Mouse (Mus musculus) limb, embryonic 12.5 days (tissue): ENCODE measurements around the gene Papolg. TPM values are rescaled to one million over a fixed set of nuclear protein-coding genes. Genes with fewer than 3 reads are reported as not detected.
A peak's percentile ranks its signal among the peaks of the same experiment; 100 is the strongest.
"Not testable (repeated sequence)": the region's sequence is repeated elsewhere in the genome, so short reads cannot be mapped to it uniquely, and the experiment has no call there.

Experiments used
- ATAC-seq: fragments of 200-750 bp; cut with Nextera tagmentation; 2 replicates; pipeline ENCODE4 v1.8.0; 2017; ENCODE audit warnings: low read depth, moderate TSS enrichment; ENCODE audit not compliant: insufficient number of reproducible peaks, insufficient read depth, low FRiP score, low TSS enrichment
- H3K27ac ChIP-seq: fragments of 300-500 bp; sonication (generic); 2 replicates; pipeline ENCODE4 v1.5.1; 2016; ENCODE audit warnings: mild to moderate bottlenecking, moderate library complexity
- H3K27me3 ChIP-seq: fragments of 300-500 bp; sonication (generic); 2 replicates; pipeline ENCODE4 v1.6.1; 2016; ENCODE audit warnings: mild to moderate bottlenecking, moderate library complexity
- H3K36me3 ChIP-seq: fragments of 300-500 bp; sonication (generic); 2 replicates; pipeline ENCODE4 v1.6.1; 2016; ENCODE audit warnings: mild to moderate bottlenecking, moderate library complexity
- H3K4me1 ChIP-seq: fragments of 300-500 bp; sonication (generic); replicated peaks from 2 replicates; pipeline ENCODE4 v1.6.1; 2016
- H3K4me2 ChIP-seq: fragments of 300-500 bp; sonication (generic); 2 replicates; pipeline ENCODE4 v1.6.1; 2016; ENCODE audit warnings: mild to moderate bottlenecking, moderate library complexity
- H3K4me3 ChIP-seq: fragments of 300-500 bp; sonication (generic); replicated peaks from 2 replicates; pipeline ENCODE4 v1.5.1; 2016; ENCODE audit warnings: mild to moderate bottlenecking
- H3K9ac ChIP-seq: fragments of 300-500 bp; sonication (generic); replicated peaks from 2 replicates; pipeline ENCODE4 v1.6.1; 2016; ENCODE audit warnings: mild to moderate bottlenecking, moderate library complexity
- H3K9me3 ChIP-seq: fragments of 300-500 bp; sonication (generic); 2 replicates; pipeline ENCODE4 v1.6.1; 2016; ENCODE audit warnings: mild to moderate bottlenecking, moderate library complexity
- WGBS: fragments of 180-500 bp; shearing (Covaris S2); methylation state at CpG from one replicate; pipeline ENCODE4 v1.1.7; 2016; 5-methylcytosine and 5-hydroxymethylcytosine counted together
- polyA plus RNA-seq: library from polyadenylated mRNA; unstranded; fragments of >200 nt; fragmentation: Nextera tagmentation; extraction: Ambion mirVana; gene quantifications from 2 replicates; pipeline ENCODE4 v1.2.1, GENCODE M21; 2016

Papolg gene
- polyA plus RNA-seq: 22.7 and 25.7 TPM in 2 replicates

GRCm38 (mm10) chr11:23895060-23895426 lies at the start of gene Papolg:
TSS of gene Papolg (minus strand) at chr11:23895253.
- Histone ChIP-seq H3K9ac (peak within 1 kb of the TSS; percentile 88), H3K9me3 (no peaks in the 10 kb centered on the region), H3K4me1 (peaks cover 3% of the 10 kb centered on the region; the same call in 1 of the 2 replicates), H3K36me3 (peaks cover 7% of the 10 kb centered on the region; the same call in 1 of the 2 replicates), H3K27ac (peak within 1 kb of the TSS; percentile 96), H3K27me3 (no peaks in the 10 kb centered on the region), H3K4me3 (peak within 1 kb of the TSS; percentile 97), H3K4me2 (peak within 1 kb of the TSS; percentile 70)
- peak; percentile 99 for ATAC-seq
- under 1% methylated on average over 21 of the region's 21 CpGs for WGBS

- H3K4me1 ChIP-seq, H3K9ac ChIP-seq, H3K27ac ChIP-seq, ATAC-seq, H3K27me3 ChIP-seq, H3K9me3 ChIP-seq, H3K36me3 ChIP-seq: not testable (repeated sequence)
- 24% methylated on average over 8 of the region's 8 CpGs for WGBS
- peak overlapping the region; percentile 42 for H3K4me2 ChIP-seq
- peak overlapping the region; percentile 12; the same call in 1 of the 2 replicates for H3K4me3 ChIP-seq
These were observed 33.1 kb upstream of the Papolg start for GRCm38 (mm10) chr11:23928146-23928545.

- Histone ChIP-seq H3K27me3 (no peaks in the 10 kb centered on the region), H3K27ac (no peak overlapping the region), H3K4me2 (peak overlapping the region; percentile 42), H3K9me3 (no peaks in the 10 kb centered on the region), H3K36me3 (no peaks in the 10 kb centered on the region), H3K4me1 (no peaks in the 10 kb centered on the region; the same call in 1 of the 2 replicates), H3K4me3 (peak overlapping the region; percentile 12; the same call in 1 of the 2 replicates), H3K9ac (no peak overlapping the region)
- whole genome bisulfite sequencing: 22% methylated on average over 8 of the region's 8 CpGs
- no peak for ATAC-seq
These were observed 32.6 kb upstream of the Papolg start for GRCm38 (mm10) chr11:23927643-23928042.

GRCm38 (mm10) chr11:23913824-23914223 lies 18.8 kb upstream of the Papolg start:
- ATAC-seq, H3K27ac ChIP-seq, H3K9me3 ChIP-seq, H3K27me3 ChIP-seq, H3K4me1 ChIP-seq, H3K4me3 ChIP-seq, H3K9ac ChIP-seq, H3K36me3 ChIP-seq, H3K4me2 ChIP-seq: not testable (repeated sequence)
- WGBS: 71% methylated on average over 2 of the region's 2 CpGs

- no peak overlapping the region for H3K4me3 ChIP-seq
- H3K27me3 ChIP-seq: no peaks in the 10 kb centered on the region
- no peaks in the 10 kb centered on the region for H3K4me1 ChIP-seq
- H3K9ac ChIP-seq: no peak overlapping the region
- no peaks in the 10 kb centered on the region for H3K9me3 ChIP-seq
- no peak overlapping the region for H3K27ac ChIP-seq
- H3K4me2 ChIP-seq: no peak overlapping the region
- 75% methylated on average over 1 of the region's 1 CpGs for WGBS
- no peak for ATAC-seq
- no peaks in the 10 kb centered on the region for H3K36me3 ChIP-seq
These were observed 8.9 kb upstream of the Papolg start for GRCm38 (mm10) chr11:23903909-23904308.

GRCm38 (mm10) chr11:23894141-23895059 lies 653 bp downstream of the Papolg start:
- H3K4me3 ChIP-seq: peak overlapping the region; percentile 97
- H3K4me1 ChIP-seq: peaks cover 3% of the 10 kb centered on the region; the same call in 1 of the 2 replicates
- H3K27me3 ChIP-seq: no peaks in the 10 kb centered on the region
- peak overlapping the region; percentile 96 for H3K27ac ChIP-seq
- H3K36me3 ChIP-seq: peaks cover 10% of the 10 kb centered on the region; the same call in 1 of the 2 replicates
- under 1% methylated on average over 48 of the region's 48 CpGs for WGBS
- no peaks in the 10 kb centered on the region for H3K9me3 ChIP-seq
- peak overlapping the region; percentile 88 for H3K9ac ChIP-seq
- peak overlapping the region; percentile 70 for H3K4me2 ChIP-seq
- peak; percentile 92 for ATAC-seq

GRCm38 (mm10) chr11:23893556-23893955 lies 1.5 kb downstream of the Papolg start:
- Histone ChIP-seq H3K9me3 (no peaks in the 10 kb centered on the region), H3K4me1 (peaks cover 3% of the 10 kb centered on the region; the same call in 1 of the 2 replicates), H3K27ac (no peak overlapping the region), H3K36me3 (peaks cover 18% of the 10 kb centered on the region; the same call in 1 of the 2 replicates), H3K4me3 (no peak overlapping the region), H3K27me3 (no peaks in the 10 kb centered on the region), H3K9ac (no peak overlapping the region), H3K4me2 (peak overlapping the region; percentile 23)
- no peak for ATAC-seq

- 78% methylated on average over 2 of the region's 2 CpGs for WGBS
- no peak for ATAC-seq
- no peaks in the 10 kb centered on the region for H3K4me1 ChIP-seq
- H3K27me3 ChIP-seq: no peaks in the 10 kb centered on the region
- H3K9ac ChIP-seq: no peak overlapping the region
- H3K4me2 ChIP-seq: no peak overlapping the region
- no peak overlapping the region for H3K27ac ChIP-seq
- H3K9me3 ChIP-seq: no peaks in the 10 kb centered on the region
- no peak overlapping the region for H3K4me3 ChIP-seq
- peaks cover 85% of the 10 kb centered on the region for H3K36me3 ChIP-seq
These were observed 30.7 kb downstream of the Papolg start for GRCm38 (mm10) chr11:23864326-23864725.

GRCm38 (mm10) chr11:23856723-23857112 lies 38.3 kb downstream of the Papolg start:
- WGBS: 93% methylated on average over 4 of the region's 4 CpGs
- Histone ChIP-seq H3K9me3 (no peaks in the 10 kb centered on the region), H3K27ac (no peak overlapping the region), H3K36me3 (peaks cover 51% of the 10 kb centered on the region), H3K9ac (no peak overlapping the region), H3K27me3 (no peaks in the 10 kb centered on the region), H3K4me2 (no peak overlapping the region), H3K4me1 (no peaks in the 10 kb centered on the region), H3K4me3 (no peak overlapping the region)
- no peak for ATAC-seq

GRCm38 (mm10) chr11:23856054-23856722 lies 38.9 kb downstream of the Papolg start:
- no peak overlapping the region for H3K4me2 ChIP-seq
- H3K4me3 ChIP-seq: no peak overlapping the region
- no peaks in the 10 kb centered on the region for H3K4me1 ChIP-seq
- no peak overlapping the region for H3K9ac ChIP-seq
- 77% methylated on average over 7 of the region's 7 CpGs for WGBS
- no peak overlapping the region for H3K27ac ChIP-seq
- peaks cover 47% of the 10 kb centered on the region for H3K36me3 ChIP-seq
- no peaks in the 10 kb centered on the region for H3K27me3 ChIP-seq
- H3K9me3 ChIP-seq: no peaks in the 10 kb centered on the region
- no peak for ATAC-seq

GRCm38 (mm10) chr11:23855182-23855802 lies 39.8 kb downstream of the Papolg start:
- H3K9ac ChIP-seq: no peak overlapping the region
- H3K36me3 ChIP-seq: peaks cover 38% of the 10 kb centered on the region
- no peak overlapping the region for H3K4me3 ChIP-seq
- 21% methylated on average over 3 of the region's 3 CpGs for WGBS
- no peak overlapping the region for H3K4me2 ChIP-seq
- H3K9me3 ChIP-seq: no peaks in the 10 kb centered on the region
- ATAC-seq: peak; percentile 73; the same call in 1 of the 2 replicates
- H3K4me1 ChIP-seq: no peaks in the 10 kb centered on the region
- no peaks in the 10 kb centered on the region for H3K27me3 ChIP-seq
- no peak overlapping the region for H3K27ac ChIP-seq
